Mouse (Mus musculus) layer of hippocampus, adult 2 months (tissue): ENCODE results near the gene Antxr1. TPM values are rescaled to one million over a fixed set of nuclear protein-coding genes. Genes with fewer than 3 reads are reported as not detected.

Experiments
- DNase-seq, 2 experiments: peaks; one replicate each; pipeline ENCODE4 v3.0.0; 2022; ENCODE audit warnings: low spot score in 2 of 2
- H3K27ac ChIP-seq: fragments of 200-600 bp; 2 replicates; pipeline ENCODE4 v1.8.1; 2022
- H3K4me3 ChIP-seq: fragments of 200-600 bp; 2 replicates; pipeline ENCODE4 v1.8.1; 2022; ENCODE audit warnings: mild to moderate bottlenecking
- CTCF ChIP-seq: fragments of 200-600 bp; conservative IDR thresholded peaks from 2 replicates; pipeline ENCODE4 v1.8.1; 2022; ENCODE audit warnings: antibody characterized with exemption, mild to moderate bottlenecking, moderate library complexity
- total RNA-seq, 2 experiments: library from RNA; stranded (reverse); gene quantifications; 2 replicates each; pipeline ENCODE4 v1.2.3; 2021

Antxr1 gene
- total RNA-seq, 2 experiments from 2014 or later = 9.7 to 10.7 TPM

- no peak overlapping the region for H3K27ac ChIP-seq
- no peak for DNase-seq
- no peak for TF ChIP-seq CTCF
- no peak overlapping the region for H3K4me3 ChIP-seq
Observed at GRCm38 (mm10) chr6:87153836-87154235, 181.8 kb downstream of the Antxr1 start.

- TF ChIP-seq CTCF = no peak
- DNase-seq = no peak
- H3K4me3 ChIP-seq = no peak overlapping the region
- H3K27ac ChIP-seq = no peak overlapping the region
Observed at GRCm38 (mm10) chr6:87153231-87153580, 182.4 kb downstream of the Antxr1 start.

GRCm38 (mm10) chr6:87152461-87153230, 183.0 kb downstream of the Antxr1 start:
- DNase-seq = no peak
- Histone ChIP-seq H3K4me3 (no peak overlapping the region), H3K27ac (no peak overlapping the region)
- TF ChIP-seq CTCF = no peak

- no peak for TF ChIP-seq CTCF
- no peak overlapping the region for H3K4me3 ChIP-seq
- no peak for DNase-seq
- no peak overlapping the region for H3K27ac ChIP-seq
Observed at GRCm38 (mm10) chr6:87151427-87151826, 184.2 kb downstream of the Antxr1 start.

GRCm38 (mm10) chr6:87150471-87150870, 185.2 kb downstream of the Antxr1 start:
- DNase-seq = no peak
- Histone ChIP-seq H3K4me3 (no peak overlapping the region), H3K27ac (no peak overlapping the region)
- no peak for TF ChIP-seq CTCF

- no peak overlapping the region for H3K4me3 ChIP-seq
- TF ChIP-seq CTCF = no peak
- DNase-seq = no peak
Observed at GRCm38 (mm10) chr6:87147921-87148320, 187.7 kb downstream of the Antxr1 start.

GRCm38 (mm10) chr6:87143594-87143993, 192.0 kb downstream of the Antxr1 start:
- TF ChIP-seq CTCF = no peak
- no peak for DNase-seq
- H3K4me3 ChIP-seq = no peak overlapping the region
- no peak overlapping the region for H3K27ac ChIP-seq

More at GRCm38 (mm10) chr6:87147921-87148320, 187.7 kb downstream of the Antxr1 start:
- no peak overlapping the region for H3K27ac ChIP-seq

GRCm38 (mm10) chr6:87142239-87142638, 193.4 kb downstream of the Antxr1 start:
- Histone ChIP-seq H3K27ac (no peak overlapping the region), H3K4me3 (no peak overlapping the region)
- DNase-seq = no peak
- no peak for TF ChIP-seq CTCF

GRCm38 (mm10) chr6:87139796-87140553, 195.6 kb downstream of the Antxr1 start:
- peak in 1 of 2 experiments; percentile 26 for DNase-seq
- Histone ChIP-seq H3K27ac (peak overlapping the region; percentile 76), H3K4me3 (no peak overlapping the region; the same call in 1 of the 2 replicates)
- TF ChIP-seq CTCF = no peak

GRCm38 (mm10) chr6:87138479-87138878, 197.1 kb downstream of the Antxr1 start:
- no peak for TF ChIP-seq CTCF
- Histone ChIP-seq H3K4me3 (no peak overlapping the region), H3K27ac (no peak overlapping the region)
- no peak for DNase-seq

- no peak for TF ChIP-seq CTCF
- Histone ChIP-seq H3K4me3 (no peak overlapping the region), H3K27ac (0 out of 2 replicates have a peak overlapping the region, but pooled peaks have one; percentile 18)
- no peak for DNase-seq
Observed at GRCm38 (mm10) chr6:87133966-87134546, 201.6 kb downstream of the Antxr1 start.

GRCm38 (mm10) chr6:87133520-87133919, 202.1 kb downstream of the Antxr1 start:
- no peak for TF ChIP-seq CTCF
- DNase-seq = no peak
- no peak overlapping the region for H3K4me3 ChIP-seq
- H3K27ac ChIP-seq = no peak overlapping the region

GRCm38 (mm10) chr6:87131078-87131477, 204.5 kb downstream of the Antxr1 start:
- DNase-seq = no peak

More at GRCm38 (mm10) chr6:87131078-87131477, 204.5 kb downstream of the Antxr1 start:
- no peak overlapping the region for H3K4me3 ChIP-seq
- peak; percentile 61 for TF ChIP-seq CTCF
- H3K27ac ChIP-seq = no peak overlapping the region
